Mouse (Mus musculus) limb, embryonic 14.5 days (tissue): ENCODE data around the gene Apobec2. TPM values are rescaled to one million over a fixed set of nuclear protein-coding genes. Genes with fewer than 3 reads are reported as not detected.

ENCODE experiments used
- ATAC-seq: fragments of 200-750 bp; cut with Nextera tagmentation; 2 replicates; pipeline ENCODE4 v1.8.0; 2017; ENCODE audit warnings: low read depth, moderate number of reproducible peaks, moderate TSS enrichment; ENCODE audit not compliant: low FRiP score
- DNase-seq: peaks from one replicate; pipeline ENCODE4 v3.0.0-alpha.2; 2015; ENCODE audit warnings: low spot score
- H3K27ac ChIP-seq: fragments of 300-500 bp; sonication (generic); replicated peaks from 2 replicates; pipeline ENCODE4 v1.5.1; 2014; ENCODE audit warnings: low read depth, mild to moderate bottlenecking, low read length, moderate library complexity, mixed read lengths
- H3K27me3 ChIP-seq: fragments of 300-500 bp; sonication (generic); 2 replicates; pipeline ENCODE4 v1.6.1; 2014; ENCODE audit warnings: low read length, mixed read lengths; ENCODE audit not compliant: control insufficient read depth, insufficient read depth
- H3K36me3 ChIP-seq: fragments of 300-500 bp; sonication (generic); 2 replicates; pipeline ENCODE4 v1.6.1; 2014; ENCODE audit warnings: mild to moderate bottlenecking, low read length, moderate library complexity, mixed read lengths; ENCODE audit not compliant: control insufficient read depth, insufficient read depth
- H3K4me1 ChIP-seq: fragments of 300-500 bp; sonication (generic); 2 replicates; pipeline ENCODE4 v1.6.1; 2014; ENCODE audit warnings: antibody characterized with exemption, low read length, mixed read lengths; ENCODE audit not compliant: control insufficient read depth, insufficient read depth
- H3K4me2 ChIP-seq: fragments of 300-500 bp; sonication (generic); replicated peaks from 2 replicates; pipeline ENCODE4 v1.6.1; 2014; ENCODE audit warnings: low read depth, mild to moderate bottlenecking, low read length, moderate library complexity; ENCODE audit not compliant: severe bottlenecking
- H3K4me3 ChIP-seq: fragments of 300-500 bp; sonication (generic); replicated peaks from 2 replicates; pipeline ENCODE4 v1.5.1; 2014; ENCODE audit warnings: low read length
- H3K9ac ChIP-seq: fragments of 300-500 bp; sonication (generic); 2 replicates; pipeline ENCODE4 v1.6.1; 2014; ENCODE audit warnings: mild to moderate bottlenecking, low read depth, low read length, moderate library complexity; ENCODE audit not compliant: severe bottlenecking
- H3K9me3 ChIP-seq: fragments of 300-500 bp; sonication (generic); 2 replicates; pipeline ENCODE4 v1.6.1; 2016; ENCODE audit warnings: low read length; ENCODE audit not compliant: control insufficient read depth
- POLR2A ChIP-seq: fragments of 200-500 bp; IDR thresholded peaks from 2 replicates; pipeline ENCODE4 v1.8.0; 2012; ENCODE audit warnings: inconsistent platforms, mild to moderate bottlenecking, moderate library complexity, borderline replicate concordance; ENCODE audit not compliant: insufficient read depth, insufficient read length; ENCODE audit errors: extremely low read depth
- WGBS: fragments of 180-500 bp; shearing (Covaris S2); extraction: QIAGEN DNeasy Blood & Tissue Kit; methylation state at CpG from one replicate; pipeline ENCODE4 v1.1.7; 2014; 5-methylcytosine and 5-hydroxymethylcytosine counted together
- polyA plus RNA-seq, 2 experiments: library from polyadenylated mRNA; depleted of rRNA in 1 of 2; stranded (reverse) in 1 of 2; unstranded in 1 of 2; fragments of >200 nt; fragmentation: Nextera tagmentation in 1 of 2; extraction: Ambion mirVana in 1 of 2; gene quantifications; 2 replicates each; pipeline versions ENCODE4 v1.2.1 to v1.2.3; 2012 to 2014

The Apobec2 gene
- polyA plus RNA-seq, 2 experiments: 25.0 to 42.5 TPM

GRCm38 (mm10) chr17:48401710-48402109 is 31.0 kb downstream of the Apobec2 start:
- ATAC-seq (no peak), DNase-seq (no peak)
- Histone ChIP-seq H3K27me3 (no peaks in the 10 kb centered on the region), H3K9ac (no peak overlapping the region), H3K4me1 (no peaks in the 10 kb centered on the region), H3K4me3 (no peak overlapping the region), H3K9me3 (no peaks in the 10 kb centered on the region), H3K4me2 (no peak overlapping the region), H3K36me3 (peaks cover 32% of the 10 kb centered on the region), H3K27ac (no peak overlapping the region)
- 92% methylated on average over 4 of the region's 4 CpGs for WGBS
- no peak for TF ChIP-seq POLR2A

GRCm38 (mm10) chr17:48392616-48393015 is 40.1 kb downstream of the Apobec2 start:
- TF ChIP-seq POLR2A: no peak
- no peak overlapping the region for H3K4me2 ChIP-seq
- H3K27me3 ChIP-seq: no peaks in the 10 kb centered on the region
- no peak overlapping the region for H3K9ac ChIP-seq
- no peaks in the 10 kb centered on the region for H3K9me3 ChIP-seq
- ATAC-seq: no peak
- no peaks in the 10 kb centered on the region for H3K4me1 ChIP-seq
- WGBS: 98% methylated on average over 3 of the region's 3 CpGs
- H3K27ac ChIP-seq: no peak overlapping the region
- no peak overlapping the region for H3K4me3 ChIP-seq
- H3K36me3 ChIP-seq: peaks cover 91% of the 10 kb centered on the region
- DNase-seq: no peak

- peaks cover 95% of the 10 kb centered on the region for H3K36me3 ChIP-seq
- no peak for TF ChIP-seq POLR2A
- 92% methylated on average over 5 of the region's 5 CpGs for WGBS
Measured at GRCm38 (mm10) chr17:48391446-48391845, 41.3 kb downstream of the Apobec2 start.

GRCm38 (mm10) chr17:48389442-48389841 is 43.3 kb downstream of the Apobec2 start:
- no peak for DNase-seq
- Histone ChIP-seq H3K4me1 (no peaks in the 10 kb centered on the region), H3K4me2 (no peak overlapping the region), H3K27ac (no peak overlapping the region), H3K9me3 (no peaks in the 10 kb centered on the region), H3K36me3 (peaks cover 83% of the 10 kb centered on the region), H3K9ac (no peak overlapping the region), H3K27me3 (no peaks in the 10 kb centered on the region), H3K4me3 (no peak overlapping the region)
- no peak for ATAC-seq
- TF ChIP-seq POLR2A: no peak
- WGBS: 91% methylated on average over 5 of the region's 5 CpGs

More at GRCm38 (mm10) chr17:48391446-48391845, 41.3 kb downstream of the Apobec2 start:
- Histone ChIP-seq H3K27ac (no peak overlapping the region), H3K4me3 (no peak overlapping the region), H3K9ac (no peak overlapping the region), H3K4me2 (no peak overlapping the region), H3K4me1 (no peaks in the 10 kb centered on the region), H3K27me3 (no peaks in the 10 kb centered on the region), H3K9me3 (no peaks in the 10 kb centered on the region)
- no peak for DNase-seq
- ATAC-seq: no peak

DNA sequence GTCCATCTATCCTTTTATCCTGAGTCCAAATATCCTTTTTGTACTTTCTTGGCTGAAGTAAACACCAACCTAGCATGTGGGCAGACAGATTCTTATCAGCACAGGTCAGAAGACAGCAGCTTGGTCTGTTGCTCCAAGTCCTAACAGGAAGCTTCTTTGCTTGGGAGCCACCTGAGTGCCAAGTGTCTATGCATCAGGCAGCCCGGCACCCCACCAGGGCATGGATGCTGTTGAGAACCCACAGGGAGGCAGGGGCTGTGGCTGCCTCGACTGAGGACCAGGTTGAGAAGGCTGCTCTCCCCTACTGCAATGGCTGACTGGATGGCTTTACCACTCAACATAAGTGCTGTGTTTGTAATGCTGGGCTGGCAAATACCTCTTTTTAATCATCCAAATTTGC is 44.1 kb downstream of the Apobec2 start:
- H3K9ac ChIP-seq: no peak overlapping the region
- peaks cover 75% of the 10 kb centered on the region for H3K36me3 ChIP-seq
- H3K27ac ChIP-seq: no peak overlapping the region
- no peak for ATAC-seq
- no peaks in the 10 kb centered on the region for H3K27me3 ChIP-seq
- TF ChIP-seq POLR2A: no peak
- no peaks in the 10 kb centered on the region for H3K9me3 ChIP-seq
- no peak overlapping the region for H3K4me3 ChIP-seq
- no peak for DNase-seq
- WGBS: 84% methylated on average over 2 of the region's 2 CpGs
- no peaks in the 10 kb centered on the region for H3K4me1 ChIP-seq
- no peak overlapping the region for H3K4me2 ChIP-seq
